Mouse (Mus musculus) kidney, adult 2 months (tissue): ENCODE results near the gene Rasd2. TPM values are rescaled to one million over a fixed set of nuclear protein-coding genes. Genes with fewer than 3 reads are reported as not detected.

Source experiments
- DNase-seq: peaks from one replicate; pipeline ENCODE4 v3.0.0; 2021
- H3K27ac ChIP-seq: fragments of 200-500 bp; 2 replicates; pipeline ENCODE4 v1.5.1; 2012; ENCODE audit warnings: low read depth, low read length, control low read depth, inconsistent platforms; ENCODE audit not compliant: insufficient read depth
- H3K27me3 ChIP-seq: fragments of 200-500 bp; replicated peaks from 2 replicates; pipeline ENCODE4 v1.6.1; 2012; ENCODE audit warnings: mild to moderate bottlenecking, moderate library complexity, low read length, inconsistent platforms; ENCODE audit not compliant: control insufficient read depth, insufficient read depth
- H3K36me3 ChIP-seq: fragments of 200-500 bp; 2 replicates; pipeline ENCODE4 v1.6.1; 2012; ENCODE audit warnings: mild to moderate bottlenecking, moderate library complexity, low read length, inconsistent platforms; ENCODE audit not compliant: control insufficient read depth, insufficient read depth
- H3K4me1 ChIP-seq: fragments of 200-500 bp; 2 replicates; pipeline ENCODE4 v1.6.1; 2011; ENCODE audit warnings: low read length; ENCODE audit not compliant: control insufficient read depth, insufficient read depth
- H3K4me3 ChIP-seq: fragments of 200-500 bp; 2 replicates; pipeline ENCODE4 v1.5.1; 2011; ENCODE audit warnings: mild to moderate bottlenecking, low read depth, low read length, control low read depth; ENCODE audit not compliant: insufficient read depth
- CTCF ChIP-seq: fragments of 200-500 bp; conservative IDR thresholded peaks from 2 replicates; pipeline ENCODE4 v1.5.1; 2011; ENCODE audit warnings: low read depth, mild to moderate bottlenecking, control low read depth, low read length, moderate library complexity, mixed read lengths; ENCODE audit not compliant: insufficient read depth, insufficient read length
- POLR2A ChIP-seq: fragments of 200-500 bp; IDR thresholded peaks from one replicate; pipeline ENCODE4 v1.6.1; 2011; ENCODE audit warnings: low read depth, low read length, control low read depth
- WGBS: fragments of 180-500 bp; shearing (Covaris S2); methylation state at CpG from one replicate; pipeline ENCODE4 v1.1.7; 2018; 5-methylcytosine and 5-hydroxymethylcytosine counted together
- polyA plus RNA-seq: library from polyadenylated mRNA; depleted of rRNA; stranded (reverse); fragments of >200 nt; gene quantifications from 2 replicates; pipeline ENCODE4 v1.2.3, GENCODE M21; 2012; rRNA removed

Rasd2 gene
- polyA plus RNA-seq, 1 experiment: 4.0 TPM

GRCm38 (mm10) chr8:75255635-75256034, 41.9 kb downstream of the Rasd2 start:
- no peaks in the 10 kb centered on the region for H3K36me3 ChIP-seq
- TF ChIP-seq CTCF (no peak), POLR2A (no peak)
- no peak overlapping the region for H3K4me3 ChIP-seq
- no peak for DNase-seq
- no peaks in the 10 kb centered on the region for H3K27me3 ChIP-seq
- no peaks in the 10 kb centered on the region for H3K4me1 ChIP-seq
- WGBS: 91% methylated on average over 3 of the region's 3 CpGs
- no peak overlapping the region for H3K27ac ChIP-seq

GRCm38 (mm10) chr8:75272166-75272565, 58.4 kb downstream of the Rasd2 start:
- WGBS: 34% methylated on average over 4 of the region's 4 CpGs
- Histone ChIP-seq H3K27ac (no peak overlapping the region), H3K4me1 (no peaks in the 10 kb centered on the region), H3K36me3 (no peaks in the 10 kb centered on the region), H3K27me3 (no peaks in the 10 kb centered on the region), H3K4me3 (no peak overlapping the region)
- DNase-seq: peak; percentile 30
- no peak for TF ChIP-seq CTCF
- TF ChIP-seq POLR2A: no peak

Other genes starting within 250 kb of the Rasd2 start
- 13.3 and 13.7 TPM in 2 replicates for gene Hmgxb4, start 220.6 kb upstream of the Rasd2 start, polyA plus RNA-seq
- 84.8 and 89.1 TPM in 2 replicates for gene Tom1, start 180.2 kb upstream of the Rasd2 start, polyA plus RNA-seq
- 22.5 and 25.7 TPM in 2 replicates for gene Hmox1, start 120.3 kb upstream of the Rasd2 start, polyA plus RNA-seq
- 5.7 and 6.0 TPM in 2 replicates for gene Mcm5, start 104.4 kb upstream of the Rasd2 start, polyA plus RNA-seq
- gene Gm10358, start 192.6 kb downstream of the Rasd2 start, polyA plus RNA-seq: 0.87 and 1.2 TPM in 2 replicates
- not detected in 2 replicates for gene Iqcm, start 234.8 kb downstream of the Rasd2 start, polyA plus RNA-seq